Mouse (Mus musculus): Measurements from ENCODE around the gene Slit3. TPM values are rescaled to one million over a fixed set of nuclear protein-coding genes. Genes with fewer than 3 reads are reported as not detected.

Slit3 gene
- total and polyA plus RNA-seq, 3 experiments = 0.55 to 4.8 (median 2.8) TPM

GRCm38 (mm10) chr11:35673050-35673449 is 552.0 kb downstream of the Slit3 start:
- in situ Hi-C loops (cut with MboI; ENCODE audit: low pct_ligation_motif_present, low pct_unique_long_range_greater_than_20kb, low sequenced_read_pairs) (loop anchor here (25.0 kb wide), 1 partner anchor 236 kb away; no protein-coding TSS in a partner anchor), dilution Hi-C loops (cut with MboI; ENCODE audit: extremely low pct_ligation_motif_present, extremely low pct_unique_long_range_greater_than_20kb, low sequenced_read_pairs) (no loop called here)
- no peak for DNase-seq (ENCODE audit: extremely low read depth)
- Histone ChIP-seq H3K9me3 (replicated peaks; ENCODE audit: low read length) (no peaks in the 10 kb centered on the region), H3K4me3 (replicated peaks in 1 of 3; ENCODE audit: low read depth in 2 of 3, low read length in 2 of 3, poor library complexity in 1 of 3) (no peak overlapping the region), H3K79me2 (replicated peaks; ENCODE audit: control insufficient read depth, extremely low read depth, insufficient read depth, poor library complexity, severe bottlenecking) (no peaks in the 10 kb centered on the region), H3K36me3 (replicated peaks in 1 of 2; ENCODE audit: control insufficient read depth in 1 of 2, insufficient read depth in 1 of 2, low read length in 1 of 2) (peaks cover 0 to 69% of the 10 kb centered on the region in 2 experiments), H3K27me3 (replicated peaks) (no peaks in the 10 kb centered on the region), H3K4me1 (ENCODE audit: control insufficient read depth in 1 of 2, insufficient read depth in 2 of 2) (no peaks in the 10 kb centered on the region), H3K4me2 (ENCODE audit: insufficient read depth, low read depth, poor library complexity, severe bottlenecking) (no peak overlapping the region), H3K27ac (ENCODE audit: insufficient read depth, low read depth) (no peak overlapping the region), H3K9ac (ENCODE audit: insufficient read depth, low read depth) (no peak overlapping the region)
- TF ChIP-seq HCFC1 (IDR thresholded peaks at IDR 0.05; ENCODE audit: low read depth, low read length) = no peak
- TF ChIP-seq JUN (IDR thresholded peaks at IDR 0.05; ENCODE audit: insufficient read depth, low read depth, low read length) = no peak
- no peak for TF ChIP-seq RCOR1 (conservative IDR thresholded peaks at IDR 0.05; ENCODE audit: low read depth, low read length)
- TF ChIP-seq CHD2 (IDR thresholded peaks at IDR 0.05; ENCODE audit: low read length) = no peak
- TF ChIP-seq IRF4 (IDR thresholded peaks at IDR 0.05; ENCODE audit: low read depth, low read length) = no peak
- TF ChIP-seq SMC3 (IDR thresholded peaks at IDR 0.05; ENCODE audit: low read depth, low read length) = no peak
- no peak for TF ChIP-seq USF2 (conservative IDR thresholded peaks at IDR 0.05; ENCODE audit: low read depth, low read length)
- no peak for TF ChIP-seq ZKSCAN1 (IDR thresholded peaks at IDR 0.05; ENCODE audit: borderline replicate concordance, low read depth, low read length)
- no peak for TF ChIP-seq MXI1 (IDR thresholded peaks at IDR 0.05; ENCODE audit: low read depth, low read length)
- no peak for TF ChIP-seq POLR2A (IDR thresholded peaks at IDR 0.05; ENCODE audit: low read depth, low read length)
- no peak for TF ChIP-seq ELF1 (IDR thresholded peaks at IDR 0.05; ENCODE audit: low read depth, low read length)
- TF ChIP-seq USF1 (IDR thresholded peaks at IDR 0.05; ENCODE audit: low read depth, low read length) = no peak
- no peak for TF ChIP-seq NRF1 (IDR thresholded peaks at IDR 0.05; ENCODE audit: low read depth, low read length)
- no peak for TF ChIP-seq MYC (IDR thresholded peaks at IDR 0.05; ENCODE audit: low read depth, low read length)

GRCm38 (mm10) chr11:35674242-35674641 is 553.2 kb downstream of the Slit3 start:
- Histone ChIP-seq H3K27me3 (replicated peaks) (no peaks in the 10 kb centered on the region), H3K9me3 (replicated peaks; ENCODE audit: low read length) (no peaks in the 10 kb centered on the region), H3K4me1 (ENCODE audit: control insufficient read depth in 1 of 2, insufficient read depth in 2 of 2) (no peaks in the 10 kb centered on the region), H3K79me2 (replicated peaks; ENCODE audit: control insufficient read depth, extremely low read depth, insufficient read depth, poor library complexity, severe bottlenecking) (no peaks in the 10 kb centered on the region), H3K4me3 (replicated peaks in 1 of 3; ENCODE audit: low read depth in 2 of 3, low read length in 2 of 3, poor library complexity in 1 of 3) (no peak overlapping the region), H3K27ac (ENCODE audit: insufficient read depth, low read depth) (no peak overlapping the region), H3K4me2 (ENCODE audit: insufficient read depth, low read depth, poor library complexity, severe bottlenecking) (no peak overlapping the region), H3K36me3 (replicated peaks in 1 of 2; ENCODE audit: control insufficient read depth in 1 of 2, insufficient read depth in 1 of 2, low read length in 1 of 2) (peaks cover 0 to 66% of the 10 kb centered on the region in 2 experiments), H3K9ac (ENCODE audit: insufficient read depth, low read depth) (no peak overlapping the region)
- no peak for DNase-seq (ENCODE audit: extremely low read depth)
- in situ Hi-C loops (cut with MboI; ENCODE audit: low pct_ligation_motif_present, low pct_unique_long_range_greater_than_20kb, low sequenced_read_pairs) (loop anchor here (25.0 kb wide), 1 partner anchor 237 kb away; no protein-coding TSS in a partner anchor), dilution Hi-C loops (cut with MboI; ENCODE audit: extremely low pct_ligation_motif_present, extremely low pct_unique_long_range_greater_than_20kb, low sequenced_read_pairs) (no loop called here)
- TF ChIP-seq USF1 (IDR thresholded peaks at IDR 0.05; ENCODE audit: low read depth, low read length) = no peak
- TF ChIP-seq E2F4 (IDR thresholded peaks at IDR 0.05; ENCODE audit: insufficient replicate concordance, low read depth, low read length) = no peak
- no peak for TF ChIP-seq UBTF (IDR thresholded peaks at IDR 0.05; ENCODE audit: low read depth, low read length)
- TF ChIP-seq MXI1 (IDR thresholded peaks at IDR 0.05; ENCODE audit: low read depth, low read length) = no peak
- TF ChIP-seq JUN (IDR thresholded peaks at IDR 0.05; ENCODE audit: insufficient read depth, low read depth, low read length) = no peak
- no peak for TF ChIP-seq SIN3A (IDR thresholded peaks at IDR 0.05; ENCODE audit: low read length)
- TF ChIP-seq POLR2AphosphoS2 (IDR thresholded peaks at IDR 0.05; ENCODE audit: low read depth, low read length) = no peak
- no peak for TF ChIP-seq ZMIZ1 (IDR thresholded peaks at IDR 0.05; ENCODE audit: low read depth, low read length)
